Mouse (Mus musculus): ENCODE results near the gene Lrg1. TPM values are rescaled to one million over a fixed set of nuclear protein-coding genes. Genes with fewer than 3 reads are reported as not detected.
"Not testable (repeated sequence)": the region's sequence is repeated elsewhere in the genome, so short reads cannot be mapped to it uniquely, and the experiment has no call there.

The Lrg1 gene
- polyA plus RNA-seq, 1 experiment from 2014 or later, result not detected

DNA sequence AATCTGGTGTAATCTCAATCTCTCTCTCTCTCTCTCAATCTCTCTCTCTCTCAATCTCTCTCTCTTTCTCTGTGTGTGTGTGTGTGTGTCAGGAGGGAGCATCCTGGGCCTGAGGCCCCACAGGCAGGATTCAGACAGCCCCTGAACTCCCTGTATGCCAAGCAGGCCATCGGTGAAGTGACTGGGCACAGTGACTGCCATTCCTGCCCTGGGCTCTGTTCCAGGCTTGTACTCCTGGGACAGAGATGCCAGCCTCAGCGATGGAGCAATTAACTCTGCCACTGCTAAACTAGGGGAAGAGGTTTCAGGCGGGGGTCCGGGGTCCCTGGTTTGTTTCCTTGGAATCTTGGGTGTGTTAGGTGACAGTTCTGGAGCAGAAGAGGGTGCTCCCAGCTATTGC, 11.2 kb downstream of the Lrg1 start:
- Histone ChIP-seq H3K4me3 (ENCODE audit: low read depth, low read length) (no peak overlapping the region), H3K4me1 (ENCODE audit: control insufficient read depth, insufficient read depth, low read length) (no peaks in the 10 kb centered on the region), H3K27ac (ENCODE audit: low read length) (no peak overlapping the region), H3K9me3 (ENCODE audit: control insufficient read depth, low read depth, low read length) (no peaks in the 10 kb centered on the region), H3K27me3 (ENCODE audit: control insufficient read depth, insufficient read depth, low read length) (no peaks in the 10 kb centered on the region), H3K4me2 (replicated peaks; ENCODE audit: low read depth, low read length) (no peak overlapping the region), H3K9ac (replicated peaks; ENCODE audit: low read depth, low read length) (no peak overlapping the region), H3K36me3 (ENCODE audit: control insufficient read depth, insufficient read depth, low read length) (no peaks in the 10 kb centered on the region; the same call in 1 of the 2 replicates)
- no peak for ATAC-seq (ENCODE audit: insufficient number of reproducible peaks, insufficient read depth, low FRiP score, low read depth)
- WGBS, result 77% methylated on average over 4 of the region's 4 CpGs

DNA sequence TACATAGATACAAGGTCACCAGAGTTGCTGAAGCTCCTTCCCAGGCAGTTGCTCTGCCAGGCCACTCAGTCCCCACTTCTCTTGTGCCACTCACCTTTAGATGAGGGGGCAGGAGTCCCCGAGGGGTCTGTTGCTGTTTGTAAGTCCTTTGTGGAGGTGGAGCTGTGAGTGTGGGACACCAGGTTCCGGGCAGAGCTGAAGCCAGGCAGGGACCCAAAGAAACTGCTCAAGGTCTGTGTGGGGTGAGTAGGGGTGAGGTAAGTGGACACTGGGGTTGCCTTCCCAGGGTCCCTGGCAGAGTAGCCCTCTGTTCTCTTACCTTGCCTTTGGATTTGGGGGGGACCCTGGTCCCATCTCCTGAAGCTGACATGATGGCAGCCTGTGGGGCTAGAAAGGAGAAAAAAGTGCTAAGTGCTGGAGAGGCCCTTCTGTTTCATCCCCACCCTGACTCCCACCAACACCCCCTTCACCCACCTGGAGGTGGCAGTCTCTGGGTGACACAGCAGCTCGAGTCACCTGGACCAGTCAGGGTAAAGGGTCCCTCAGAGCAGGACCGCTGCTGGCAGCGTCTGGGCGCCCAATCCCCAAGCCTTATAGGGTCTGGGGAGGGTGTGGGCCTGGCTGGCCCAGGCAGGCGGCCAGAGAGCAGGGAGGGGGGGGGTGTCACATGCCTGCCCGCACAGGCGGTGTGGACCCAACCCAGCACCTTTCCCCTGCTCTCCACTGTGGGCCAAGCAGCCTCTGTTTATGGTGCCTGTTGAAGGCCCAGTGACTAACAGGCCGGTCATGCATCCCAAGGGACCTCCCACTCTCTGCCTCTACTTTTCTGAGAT, 12.4 kb downstream of the Lrg1 start, which contains the start of gene Plin4:
TSS of gene Plin4 (minus strand) at position 585 of the 833 bp plus-strand sequence.
- 45% methylated on average over 10 of the region's 10 CpGs for WGBS
- Histone ChIP-seq H3K9me3 (ENCODE audit: control insufficient read depth, low read depth, low read length) (no peaks in the 10 kb centered on the region), H3K4me1 (ENCODE audit: control insufficient read depth, insufficient read depth, low read length) (no peaks in the 10 kb centered on the region), H3K4me3 (ENCODE audit: low read depth, low read length) (no peak within 1 kb of the TSS), H3K9ac (replicated peaks; ENCODE audit: low read depth, low read length) (no peak within 1 kb of the TSS), H3K4me2 (replicated peaks; ENCODE audit: low read depth, low read length) (no peak within 1 kb of the TSS), H3K27me3 (ENCODE audit: control insufficient read depth, insufficient read depth, low read length) (no peaks in the 10 kb centered on the region), H3K27ac (ENCODE audit: low read length) (peak within 1 kb of the TSS; percentile 1; the same call in 1 of the 2 replicates), H3K36me3 (ENCODE audit: control insufficient read depth, insufficient read depth, low read length) (no peaks in the 10 kb centered on the region; the same call in 1 of the 2 replicates)
- 0 out of 2 replicates have a peak, but pooled peaks have one; percentile 17 for ATAC-seq (ENCODE audit: insufficient number of reproducible peaks, insufficient read depth, low FRiP score, low read depth)

GRCm38 (mm10) chr17:56108334-56109044, 13.3 kb downstream of the Lrg1 start:
- peak overlapping the region; percentile 1; the same call in 1 of the 2 replicates for H3K27ac ChIP-seq (ENCODE audit: low read length)
- H3K27me3 ChIP-seq (ENCODE audit: control insufficient read depth, insufficient read depth, low read length), result no peaks in the 10 kb centered on the region
- ATAC-seq (ENCODE audit: insufficient number of reproducible peaks, insufficient read depth, low FRiP score, low read depth), result no peak
- H3K4me2 ChIP-seq (replicated peaks; ENCODE audit: low read depth, low read length), result no peak overlapping the region
- 81% methylated on average over 6 of the region's 6 CpGs for WGBS
- H3K36me3 ChIP-seq (ENCODE audit: control insufficient read depth, insufficient read depth, low read length), result peaks cover 5% of the 10 kb centered on the region
- H3K9ac ChIP-seq (replicated peaks; ENCODE audit: low read depth, low read length), result no peak overlapping the region
- no peaks in the 10 kb centered on the region for H3K9me3 ChIP-seq (ENCODE audit: control insufficient read depth, low read depth, low read length)
- no peaks in the 10 kb centered on the region for H3K4me1 ChIP-seq (ENCODE audit: control insufficient read depth, insufficient read depth, low read length)
- no peak overlapping the region for H3K4me3 ChIP-seq (ENCODE audit: low read depth, low read length)

DNA sequence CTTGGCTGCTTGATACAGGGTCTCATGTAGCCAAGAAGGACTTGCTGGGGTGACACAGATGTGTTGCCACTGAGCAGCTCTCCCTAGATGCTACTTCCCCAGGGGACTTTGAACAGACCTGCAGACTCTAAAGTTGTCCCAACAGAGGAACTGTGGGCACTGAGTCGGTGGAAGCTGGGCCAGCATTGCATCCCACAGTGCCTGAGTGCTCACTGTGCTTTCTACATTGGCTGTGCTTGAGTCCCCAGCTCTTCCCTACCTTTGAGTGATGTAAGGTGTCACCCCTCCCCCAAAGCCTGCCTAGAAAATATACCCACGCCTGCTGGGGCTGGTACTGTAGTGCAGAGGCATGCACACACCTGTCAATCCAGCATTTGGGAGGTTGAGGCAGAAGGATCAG, 14.1 kb downstream of the Lrg1 start:
- 74% methylated on average over 2 of the region's 2 CpGs for WGBS
- no peaks in the 10 kb centered on the region for H3K27me3 ChIP-seq (ENCODE audit: control insufficient read depth, insufficient read depth, low read length)
- no peak overlapping the region for H3K27ac ChIP-seq (ENCODE audit: low read length)
- H3K4me3 ChIP-seq (ENCODE audit: low read depth, low read length), result no peak overlapping the region
- no peaks in the 10 kb centered on the region for H3K4me1 ChIP-seq (ENCODE audit: control insufficient read depth, insufficient read depth, low read length)
- ATAC-seq (ENCODE audit: insufficient number of reproducible peaks, insufficient read depth, low FRiP score, low read depth), result no peak
- H3K9ac ChIP-seq (replicated peaks; ENCODE audit: low read depth, low read length), result no peak overlapping the region
- no peak overlapping the region for H3K4me2 ChIP-seq (replicated peaks; ENCODE audit: low read depth, low read length)
- peaks cover 12% of the 10 kb centered on the region for H3K36me3 ChIP-seq (ENCODE audit: control insufficient read depth, insufficient read depth, low read length)
- no peaks in the 10 kb centered on the region for H3K9me3 ChIP-seq (ENCODE audit: control insufficient read depth, low read depth, low read length)

GRCm38 (mm10) chr17:56106981-56107380, 14.8 kb downstream of the Lrg1 start:
- H3K4me3 ChIP-seq (ENCODE audit: low read depth, low read length), result no peak overlapping the region
- no peaks in the 10 kb centered on the region for H3K9me3 ChIP-seq (ENCODE audit: control insufficient read depth, low read depth, low read length)
- no peaks in the 10 kb centered on the region for H3K27me3 ChIP-seq (ENCODE audit: control insufficient read depth, insufficient read depth, low read length)
- H3K9ac ChIP-seq (replicated peaks; ENCODE audit: low read depth, low read length), result no peak overlapping the region
- 72% methylated on average over 4 of the region's 4 CpGs for WGBS
- ATAC-seq (ENCODE audit: insufficient number of reproducible peaks, insufficient read depth, low FRiP score, low read depth), result no peak
- no peak overlapping the region for H3K4me2 ChIP-seq (replicated peaks; ENCODE audit: low read depth, low read length)
- H3K4me1 ChIP-seq (ENCODE audit: control insufficient read depth, insufficient read depth, low read length), result no peaks in the 10 kb centered on the region
- peaks cover 19% of the 10 kb centered on the region for H3K36me3 ChIP-seq (ENCODE audit: control insufficient read depth, insufficient read depth, low read length)
- no peak overlapping the region for H3K27ac ChIP-seq (ENCODE audit: low read length)

DNA sequence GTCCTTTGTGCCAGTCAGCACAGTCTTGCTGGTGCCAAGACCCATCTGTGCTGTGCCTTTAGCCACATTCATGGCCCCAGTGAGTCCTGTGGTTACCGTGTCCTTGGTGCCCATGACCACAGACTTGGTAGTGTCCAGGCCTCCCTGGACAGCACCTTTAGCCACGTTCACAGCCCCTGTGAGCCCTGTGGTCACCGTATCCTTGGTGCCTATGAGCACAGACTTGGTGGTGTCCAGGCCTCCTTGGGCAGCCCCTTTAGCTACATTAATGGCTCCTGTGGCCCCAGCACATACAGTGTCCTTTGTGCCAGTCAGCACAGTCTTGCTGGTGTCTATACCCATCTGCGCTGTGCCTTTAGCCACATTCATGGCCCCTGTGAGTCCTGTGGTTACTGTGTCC, 15.4 kb downstream of the Lrg1 start:
- not testable (repeated sequence) for H3K4me2 ChIP-seq (replicated peaks; ENCODE audit: low read depth, low read length); ATAC-seq (ENCODE audit: insufficient number of reproducible peaks, insufficient read depth, low FRiP score, low read depth); H3K27ac ChIP-seq (ENCODE audit: low read length); H3K4me3 ChIP-seq (ENCODE audit: low read depth, low read length); H3K27me3 ChIP-seq (ENCODE audit: control insufficient read depth, insufficient read depth, low read length); H3K9me3 ChIP-seq (ENCODE audit: control insufficient read depth, low read depth, low read length); H3K4me1 ChIP-seq (ENCODE audit: control insufficient read depth, insufficient read depth, low read length); H3K9ac ChIP-seq (replicated peaks; ENCODE audit: low read depth, low read length)
- 98% methylated on average over 4 of the region's 4 CpGs for WGBS
- peaks cover 23% of the 10 kb centered on the region for H3K36me3 ChIP-seq (ENCODE audit: control insufficient read depth, insufficient read depth, low read length)

- H3K27ac ChIP-seq (ENCODE audit: low read length); ATAC-seq (ENCODE audit: insufficient number of reproducible peaks, insufficient read depth, low FRiP score, low read depth); H3K4me3 ChIP-seq (ENCODE audit: low read depth, low read length); H3K27me3 ChIP-seq (ENCODE audit: control insufficient read depth, insufficient read depth, low read length); H3K4me2 ChIP-seq (replicated peaks; ENCODE audit: low read depth, low read length); H3K4me1 ChIP-seq (ENCODE audit: control insufficient read depth, insufficient read depth, low read length); H3K9ac ChIP-seq (replicated peaks; ENCODE audit: low read depth, low read length); H3K9me3 ChIP-seq (ENCODE audit: control insufficient read depth, low read depth, low read length): not testable (repeated sequence)
- WGBS, result 81% methylated on average over 2 of the region's 5 CpGs
- H3K36me3 ChIP-seq (ENCODE audit: control insufficient read depth, insufficient read depth, low read length), result peaks cover 40% of the 10 kb centered on the region
Observed at GRCm38 (mm10) chr17:56104821-56105220, 17.0 kb downstream of the Lrg1 start.

GRCm38 (mm10) chr17:56103465-56104285, 18.1 kb downstream of the Lrg1 start:
- Histone ChIP-seq H3K27me3 (ENCODE audit: control insufficient read depth, insufficient read depth, low read length) (no peaks in the 10 kb centered on the region), H3K4me1 (ENCODE audit: control insufficient read depth, insufficient read depth, low read length) (no peaks in the 10 kb centered on the region), H3K4me3 (ENCODE audit: low read depth, low read length) (no peak overlapping the region), H3K36me3 (ENCODE audit: control insufficient read depth, insufficient read depth, low read length) (peaks cover 42% of the 10 kb centered on the region), H3K9ac (replicated peaks; ENCODE audit: low read depth, low read length) (no peak overlapping the region), H3K27ac (ENCODE audit: low read length) (no peak overlapping the region), H3K4me2 (replicated peaks; ENCODE audit: low read depth, low read length) (no peak overlapping the region), H3K9me3 (ENCODE audit: control insufficient read depth, low read depth, low read length) (no peaks in the 10 kb centered on the region)
- ATAC-seq (ENCODE audit: insufficient number of reproducible peaks, insufficient read depth, low FRiP score, low read depth), result no peak
- 94% methylated on average over 8 of the region's 8 CpGs for WGBS
